Mouse (Mus musculus): Measurements from ENCODE around the gene Foxn3.

Gene Foxn3

GRCm38 (mm10) chr12:99412496-99412895 lies 150.9 kb downstream of the Foxn3 start:
- no peak for DNase-seq (ENCODE audit: low spot score)

GRCm38 (mm10) chr12:99412034-99412433 lies 151.3 kb downstream of the Foxn3 start:
- no peak for DNase-seq (ENCODE audit: low spot score)

GRCm38 (mm10) chr12:99408651-99409050 lies 154.7 kb downstream of the Foxn3 start:
- DNase-seq (ENCODE audit: low spot score), result no peak

GRCm38 (mm10) chr12:99408089-99408488 lies 155.3 kb downstream of the Foxn3 start:
- DNase-seq (ENCODE audit: low spot score), result no peak

GRCm38 (mm10) chr12:99407318-99407716 lies 156.1 kb downstream of the Foxn3 start:
- no peak for DNase-seq (ENCODE audit: low spot score)

- DNase-seq (ENCODE audit: low spot score), result no peak
These were observed 156.6 kb downstream of the Foxn3 start for GRCm38 (mm10) chr12:99406697-99407317.

GRCm38 (mm10) chr12:99406254-99406653 lies 157.1 kb downstream of the Foxn3 start:
- DNase-seq (ENCODE audit: low spot score), result no peak

GRCm38 (mm10) chr12:99405401-99405800 lies 158.0 kb downstream of the Foxn3 start:
- no peak for DNase-seq (ENCODE audit: low spot score)

GRCm38 (mm10) chr12:99403004-99403403 lies 160.4 kb downstream of the Foxn3 start:
- DNase-seq (ENCODE audit: low spot score), result no peak

GRCm38 (mm10) chr12:99400907-99401306 lies 162.5 kb downstream of the Foxn3 start:
- DNase-seq (ENCODE audit: low spot score), result no peak

- no peak for DNase-seq (ENCODE audit: low spot score)
These were observed 163.8 kb downstream of the Foxn3 start for GRCm38 (mm10) chr12:99399575-99399974.

GRCm38 (mm10) chr12:99396461-99396860 lies 166.9 kb downstream of the Foxn3 start:
- no peak for DNase-seq (ENCODE audit: low spot score)

- DNase-seq (ENCODE audit: low spot score), result no peak
These were observed 168.3 kb downstream of the Foxn3 start for GRCm38 (mm10) chr12:99395082-99395481.

GRCm38 (mm10) chr12:99394676-99395075 lies 168.7 kb downstream of the Foxn3 start:
- no peak for DNase-seq (ENCODE audit: low spot score)

GRCm38 (mm10) chr12:99393867-99394630 lies 169.3 kb downstream of the Foxn3 start:
- no peak for DNase-seq (ENCODE audit: low spot score)

- DNase-seq (ENCODE audit: low spot score), result peak; percentile 80
These were observed 170.2 kb downstream of the Foxn3 start for GRCm38 (mm10) chr12:99392944-99393866.

- peak; percentile 99 for DNase-seq (ENCODE audit: low spot score)
These were observed 171.2 kb downstream of the Foxn3 start for GRCm38 (mm10) chr12:99391942-99392880.

- no peak for DNase-seq (ENCODE audit: low spot score)
These were observed 173.0 kb downstream of the Foxn3 start for GRCm38 (mm10) chr12:99390429-99390828.

GRCm38 (mm10) chr12:99389244-99389643 lies 174.1 kb downstream of the Foxn3 start:
- no peak for DNase-seq (ENCODE audit: low spot score)

GRCm38 (mm10) chr12:99385897-99386834 lies 177.2 kb downstream of the Foxn3 start:
- DNase-seq (ENCODE audit: low spot score), result no peak
